Mouse (Mus musculus) liver, adult (tissue): ENCODE results near the gene Samd7.

Source experiments
- GATA4 ChIP-seq: IDR thresholded peaks from 2 replicates; pipeline ENCODE4 v1.6.1; 2014; ENCODE audit warnings: mild to moderate bottlenecking, low read length; ENCODE audit not compliant: insufficient replicate concordance

Samd7 gene

DNA sequence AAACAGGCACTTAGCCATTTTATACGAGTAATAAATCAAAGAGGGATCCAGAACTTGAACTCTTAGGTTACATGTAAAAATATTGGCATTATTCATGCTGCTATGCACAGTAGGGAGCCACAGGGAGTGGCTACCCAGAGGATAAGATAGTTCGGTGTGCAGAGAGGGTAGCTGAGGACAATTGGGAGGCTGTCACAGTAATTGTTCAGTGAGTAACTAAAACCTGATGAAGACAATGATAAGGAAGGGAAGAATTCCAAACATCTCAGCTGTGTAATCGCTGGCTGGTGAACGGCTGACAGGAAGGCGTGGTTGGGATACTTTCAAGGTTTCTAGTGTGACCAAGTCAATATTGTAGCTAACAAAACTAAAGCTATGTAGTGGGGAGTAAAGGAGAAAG, 42.4 kb downstream of the Samd7 start:
- no peak for TF ChIP-seq GATA4

DNA sequence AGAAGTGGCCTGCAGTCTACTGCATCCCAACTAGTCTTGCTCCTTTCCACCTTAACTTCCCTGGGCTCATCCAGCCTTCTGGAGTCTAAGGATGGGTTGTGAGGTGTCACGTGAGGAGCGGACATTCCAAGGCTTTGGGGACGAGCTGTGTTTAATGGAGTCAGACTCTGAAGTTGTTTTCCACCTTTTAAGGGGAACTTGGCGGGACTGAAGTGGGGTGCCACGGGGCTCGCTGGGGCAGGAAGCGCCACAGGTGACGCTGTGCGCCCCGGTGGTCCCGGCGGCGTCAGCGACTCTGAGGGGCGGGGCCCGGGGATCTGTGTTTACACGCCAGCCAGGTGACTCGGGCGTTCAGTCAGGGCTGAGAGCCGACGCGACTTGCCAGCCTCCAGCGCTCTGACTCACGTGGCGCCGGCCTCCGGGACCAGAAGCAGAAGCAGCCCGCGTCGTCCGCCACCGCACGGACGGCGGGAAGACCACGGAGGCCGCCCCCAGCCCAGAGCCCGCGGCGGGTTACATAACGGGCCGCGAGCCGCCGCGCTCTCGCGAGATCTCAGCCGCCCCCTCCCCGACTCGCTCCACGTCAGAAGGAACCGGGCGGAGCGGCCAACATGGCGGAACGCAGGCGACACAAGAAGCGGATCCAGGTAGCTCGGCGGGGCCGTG, 46.8 kb downstream of the Samd7 start, which contains the start of gene Sec62:
Gene Sec62 (plus strand): TSS at position 139 of the 666 bp plus-strand sequence.
- TF ChIP-seq GATA4: no peak

DNA sequence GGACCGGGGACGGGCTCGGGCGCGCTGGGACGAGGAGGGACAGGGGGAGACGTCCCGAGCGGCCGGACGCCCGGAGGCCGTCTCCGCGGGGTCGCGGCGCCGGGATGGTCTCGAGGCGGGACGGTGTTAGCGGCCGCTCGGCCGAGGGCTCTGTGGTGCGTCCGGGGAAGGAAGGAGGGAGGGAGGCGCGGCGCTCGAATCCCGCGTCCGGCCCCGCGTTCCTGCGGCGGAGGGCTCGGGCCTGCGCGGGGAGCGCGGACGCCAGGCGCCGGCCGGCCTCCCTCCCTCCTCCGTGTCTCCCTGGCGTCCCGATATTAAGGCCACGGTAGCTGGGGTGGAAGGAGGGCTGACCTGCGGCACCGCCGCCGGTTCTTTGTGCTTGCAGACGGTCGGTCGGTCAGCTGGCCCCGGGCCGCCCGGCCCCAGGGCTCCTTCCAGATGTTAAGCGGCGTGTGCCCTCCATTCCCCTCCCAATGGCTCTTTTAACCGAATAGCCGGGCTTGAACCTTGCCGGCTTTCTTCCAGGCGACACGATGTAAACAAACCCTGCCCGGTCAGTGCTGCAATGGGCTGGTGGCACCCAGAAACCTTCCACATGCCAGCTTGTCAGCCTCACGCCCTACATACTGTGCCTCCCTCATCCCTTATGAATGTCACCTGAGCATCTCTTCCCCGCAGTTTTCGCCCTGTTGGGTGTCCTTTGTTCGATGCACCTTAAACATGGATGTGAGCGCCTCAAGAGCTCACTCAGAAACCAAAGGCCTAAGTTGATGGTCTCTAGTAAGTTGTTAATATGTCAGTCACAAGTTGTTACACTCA, 47.5 kb downstream of the Samd7 start:
- TF ChIP-seq GATA4: no peak

DNA sequence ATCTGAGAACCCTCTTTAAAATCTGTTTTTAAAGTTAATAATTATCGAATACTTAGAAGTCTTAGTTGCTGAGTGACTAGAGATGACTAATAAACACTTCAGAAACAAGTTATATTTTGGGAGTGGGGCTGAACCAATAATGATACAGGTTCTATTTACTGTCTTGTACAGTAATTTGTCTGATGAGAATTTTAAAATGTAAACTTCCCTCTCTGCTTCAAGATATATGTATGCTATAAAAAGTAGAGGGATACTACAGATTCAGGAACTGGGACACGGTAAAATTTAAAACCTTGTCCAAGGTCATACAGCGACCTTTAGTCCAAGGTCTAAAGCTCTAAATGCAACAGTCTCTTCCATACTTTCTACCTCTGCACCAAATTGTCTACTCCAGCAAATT, 56.1 kb downstream of the Samd7 start:
- no peak for TF ChIP-seq GATA4

DNA sequence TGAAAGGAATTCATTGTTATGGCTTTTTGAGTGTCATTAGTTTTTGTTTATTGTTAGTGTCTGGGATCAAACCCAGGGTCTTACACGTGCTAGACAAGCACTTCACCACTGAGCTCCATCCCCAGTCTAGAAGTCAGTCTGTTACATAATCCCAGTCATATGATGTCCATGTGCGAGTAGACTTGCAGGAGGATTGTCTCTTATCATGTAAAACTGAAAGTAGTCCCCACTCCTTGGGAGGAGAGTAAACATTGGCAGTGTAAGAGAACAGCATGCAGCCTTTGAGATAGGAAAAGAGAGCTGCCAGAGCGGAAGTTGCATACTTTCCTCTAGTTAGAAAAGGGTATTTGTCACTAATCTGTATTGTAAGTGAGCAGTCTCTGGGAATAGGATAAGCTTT, 66.8 kb downstream of the Samd7 start:
- peak; percentile 91; the same call in 1 of the 2 replicates for TF ChIP-seq GATA4
